Mouse (Mus musculus): ENCODE measurements around the gene Amdhd1.
A peak's percentile ranks its signal among the peaks of the same experiment; 100 is the strongest.

Amdhd1 gene

DNA sequence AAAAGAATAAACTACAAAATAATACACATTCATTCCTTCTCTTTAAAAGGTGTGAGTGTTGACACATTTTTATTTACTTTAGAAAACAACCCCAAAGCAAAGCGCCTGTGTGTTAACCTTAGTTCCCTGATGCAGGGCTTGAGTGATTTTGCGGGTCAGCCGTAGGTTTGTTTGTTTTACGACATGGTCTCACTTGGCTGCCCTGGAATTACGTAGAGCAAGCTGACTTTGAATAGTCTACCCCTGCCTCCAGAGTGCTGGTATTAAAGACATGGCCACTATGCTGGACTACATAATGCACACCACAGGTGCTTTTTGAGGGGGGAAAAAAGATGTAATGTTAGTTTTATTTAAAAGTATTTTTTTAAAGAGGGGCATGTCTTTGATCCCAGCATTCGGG lies 1.0 kb downstream of the Amdhd1 start:
- DNase-seq, result no peak

DNA sequence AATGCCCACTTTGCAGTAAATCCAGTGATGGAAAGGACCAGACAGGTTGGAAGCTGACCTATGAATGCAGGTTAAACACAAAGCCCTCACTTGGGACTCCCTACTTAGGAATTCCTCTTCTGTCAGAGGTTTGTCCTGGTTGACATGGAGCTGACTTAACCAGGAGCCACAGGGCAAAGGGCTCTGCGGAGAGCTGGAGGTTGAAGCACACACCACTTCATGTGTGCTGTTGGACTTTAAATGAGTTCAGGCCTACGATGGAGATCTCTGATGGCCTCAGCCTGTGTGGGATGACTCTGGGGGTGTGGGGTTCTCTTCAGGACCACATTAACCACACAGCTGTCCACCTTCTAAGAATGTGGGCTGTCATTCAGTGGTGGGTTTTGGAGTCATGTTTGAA lies 1.5 kb downstream of the Amdhd1 start:
- no peak for DNase-seq

DNA sequence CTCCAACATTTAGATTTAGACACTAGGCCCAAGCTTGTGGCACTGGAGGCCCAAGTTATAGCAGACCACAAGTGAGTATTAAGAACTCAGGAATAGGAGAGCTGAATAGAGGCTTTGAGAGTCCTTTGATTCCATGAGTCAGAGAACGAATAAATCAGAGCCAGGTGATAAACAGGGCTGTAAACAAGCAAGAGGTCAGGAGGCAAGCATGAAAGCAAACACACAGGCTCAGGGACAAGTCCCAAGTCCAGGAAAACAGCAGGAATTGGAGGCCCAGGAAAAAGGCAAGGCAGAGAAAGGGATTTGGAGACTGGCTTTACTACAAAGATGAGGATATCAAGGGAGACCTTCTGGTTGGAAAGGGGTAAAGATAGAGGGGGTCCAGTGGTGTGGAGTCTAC lies 14.5 kb downstream of the Amdhd1 start:
- no peak for DNase-seq

DNA sequence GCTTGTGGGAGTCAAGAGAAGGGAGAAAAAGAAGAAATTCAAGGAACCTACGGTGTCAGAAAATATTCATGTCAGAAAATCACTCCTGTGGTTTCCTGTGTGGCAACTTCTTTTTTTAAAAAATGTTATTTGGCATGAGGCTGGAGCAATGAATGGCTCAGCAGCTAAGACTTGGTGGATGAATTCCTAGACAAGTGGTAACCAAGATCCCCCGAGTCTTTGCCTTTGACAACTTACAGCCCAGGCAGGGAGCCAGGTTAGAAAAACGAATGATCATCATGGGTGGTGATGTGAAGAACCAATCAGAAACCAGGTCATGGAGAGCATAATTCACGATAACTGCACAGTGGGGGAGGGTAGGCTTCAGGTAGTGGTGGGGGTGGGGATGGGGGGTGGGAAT lies 18.8 kb downstream of the Amdhd1 start:
- no peak for DNase-seq

DNA sequence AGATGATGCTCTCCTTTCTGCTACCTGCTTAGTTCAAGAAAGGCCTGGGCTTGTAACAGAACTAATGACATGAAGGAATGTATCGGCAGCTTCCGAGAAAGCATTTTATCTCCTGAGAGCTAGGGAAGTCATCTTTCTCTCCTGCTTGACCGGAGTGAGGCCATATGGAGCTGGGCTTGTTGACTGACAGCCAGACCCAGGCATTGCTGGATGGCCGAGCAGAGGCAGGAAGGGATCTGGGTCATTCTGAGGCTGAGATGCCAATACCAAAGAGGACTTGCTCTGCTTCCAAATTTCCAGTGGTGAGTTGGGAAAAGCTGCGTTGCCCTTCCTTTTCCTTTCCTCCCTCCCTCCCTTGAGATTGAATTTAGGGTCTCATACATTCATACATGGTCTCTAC lies 20.1 kb downstream of the Amdhd1 start:
- no peak for DNase-seq

DNA sequence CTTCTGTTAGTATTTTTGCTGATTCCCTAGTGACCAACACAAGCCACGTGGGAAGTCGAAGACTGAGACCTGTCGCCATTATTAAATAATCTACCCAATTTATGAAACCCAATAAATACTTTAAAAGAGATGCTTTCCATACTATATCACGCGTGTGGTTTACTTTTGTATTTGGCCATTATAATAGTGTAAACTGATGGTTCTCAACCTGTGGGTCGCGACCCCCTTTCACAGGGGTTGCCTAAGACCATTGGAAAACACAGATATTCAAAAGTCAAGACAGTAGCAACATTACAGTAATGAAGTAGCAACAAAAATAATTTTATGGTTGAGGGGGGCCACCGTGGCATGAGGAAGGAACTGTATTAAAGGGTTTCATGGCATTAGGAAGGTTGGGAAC lies 20.7 kb downstream of the Amdhd1 start:
- DNase-seq, result no peak

DNA sequence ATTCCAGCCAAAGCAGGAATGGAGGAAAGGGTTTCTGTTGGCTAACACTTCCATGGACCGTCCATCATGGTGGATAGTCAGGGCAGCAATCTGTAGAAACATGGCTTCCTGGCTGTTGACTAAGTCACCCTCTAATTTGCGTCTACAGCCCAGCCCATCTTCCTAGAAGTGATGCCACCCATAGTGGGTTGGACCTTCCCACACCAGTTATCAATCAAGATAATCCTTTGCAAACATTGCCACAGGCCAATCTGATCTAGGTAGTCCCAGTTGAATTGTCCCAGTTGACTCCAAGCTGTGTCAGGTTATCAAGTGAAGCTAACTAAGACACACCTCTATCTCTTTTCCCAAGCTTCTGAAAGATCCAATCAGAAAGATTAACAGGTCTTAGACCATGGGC lies 21.2 kb downstream of the Amdhd1 start:
- no peak for DNase-seq

DNA sequence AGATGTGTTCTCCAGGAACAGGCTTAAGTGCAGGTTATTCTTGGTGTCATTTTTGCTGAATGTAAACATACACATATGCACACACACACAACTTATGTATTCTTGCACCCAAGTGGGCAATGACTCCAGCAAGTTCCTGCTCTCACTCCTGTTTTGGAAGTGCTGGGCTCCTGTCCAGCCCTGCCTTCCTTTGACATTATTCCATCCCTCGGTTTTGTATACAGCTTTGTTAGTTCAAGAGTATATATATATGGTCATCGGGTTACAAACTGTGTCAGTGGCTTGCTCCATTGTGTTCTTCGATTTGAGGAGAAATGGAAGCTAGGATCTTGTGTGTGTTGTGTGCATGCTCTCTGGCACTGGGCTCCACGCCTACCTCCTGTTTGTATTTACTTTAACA lies 21.6 kb downstream of the Amdhd1 start:
- no peak for DNase-seq

DNA sequence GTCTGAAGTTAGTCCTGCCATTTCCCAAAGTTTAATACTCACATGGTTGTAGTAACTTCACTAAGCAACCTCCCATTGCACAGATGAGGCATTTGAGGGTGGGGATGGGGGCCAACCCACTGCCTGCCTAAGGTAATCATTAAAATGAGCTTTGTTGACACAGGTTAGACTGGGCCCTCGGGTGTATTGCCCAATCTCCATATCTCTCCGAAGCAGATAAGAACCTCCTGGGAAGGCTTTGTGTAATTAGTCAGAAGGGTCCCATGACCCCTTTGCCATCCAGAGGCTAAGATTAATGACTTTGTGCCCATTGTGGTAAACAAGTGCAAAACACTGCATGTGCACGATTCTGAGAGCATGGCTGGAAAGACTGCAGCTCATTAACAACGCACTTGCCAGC lies 22.1 kb downstream of the Amdhd1 start:
- DNase-seq, result no peak

DNA sequence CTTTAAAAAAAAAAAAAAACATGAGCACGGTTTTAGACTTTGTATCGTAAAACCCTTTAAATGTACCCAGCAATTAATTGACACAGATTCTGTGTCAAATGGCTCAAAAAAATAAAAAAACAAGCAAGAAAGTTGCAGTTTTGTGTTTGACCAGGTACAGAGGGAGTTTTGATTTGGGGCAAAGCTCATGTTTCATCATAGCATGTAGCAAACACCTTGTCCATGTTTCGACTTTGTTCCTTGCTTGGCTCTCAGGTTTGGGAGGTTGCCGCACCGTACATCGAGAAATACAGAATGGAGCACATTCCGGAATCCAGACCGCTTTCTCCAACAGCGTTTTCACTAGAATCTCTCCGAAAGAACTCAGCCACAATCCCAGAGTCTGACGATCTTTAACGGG lies 23.9 kb downstream of the Amdhd1 start:
- DNase-seq, result no peak

DNA sequence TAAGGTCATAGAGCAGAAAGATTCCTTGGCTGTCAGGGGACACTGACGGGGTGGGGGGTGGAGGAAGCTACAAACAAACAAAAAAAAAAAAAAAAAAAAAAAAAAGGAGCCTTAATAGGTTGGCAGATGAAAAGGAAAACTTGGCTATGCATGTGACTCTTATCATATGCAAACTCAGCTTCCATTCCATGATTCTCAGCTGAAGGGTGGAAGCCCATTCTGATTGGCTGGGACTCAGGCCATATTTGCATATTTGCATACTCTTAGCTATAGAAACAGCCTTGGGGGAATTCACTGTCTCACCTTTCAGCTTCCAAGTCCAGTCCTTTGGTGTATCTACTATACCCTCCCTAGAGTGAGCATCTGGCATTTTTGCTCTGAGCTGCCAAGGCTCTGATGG lies 24.4 kb downstream of the Amdhd1 start:
- no peak for DNase-seq

DNA sequence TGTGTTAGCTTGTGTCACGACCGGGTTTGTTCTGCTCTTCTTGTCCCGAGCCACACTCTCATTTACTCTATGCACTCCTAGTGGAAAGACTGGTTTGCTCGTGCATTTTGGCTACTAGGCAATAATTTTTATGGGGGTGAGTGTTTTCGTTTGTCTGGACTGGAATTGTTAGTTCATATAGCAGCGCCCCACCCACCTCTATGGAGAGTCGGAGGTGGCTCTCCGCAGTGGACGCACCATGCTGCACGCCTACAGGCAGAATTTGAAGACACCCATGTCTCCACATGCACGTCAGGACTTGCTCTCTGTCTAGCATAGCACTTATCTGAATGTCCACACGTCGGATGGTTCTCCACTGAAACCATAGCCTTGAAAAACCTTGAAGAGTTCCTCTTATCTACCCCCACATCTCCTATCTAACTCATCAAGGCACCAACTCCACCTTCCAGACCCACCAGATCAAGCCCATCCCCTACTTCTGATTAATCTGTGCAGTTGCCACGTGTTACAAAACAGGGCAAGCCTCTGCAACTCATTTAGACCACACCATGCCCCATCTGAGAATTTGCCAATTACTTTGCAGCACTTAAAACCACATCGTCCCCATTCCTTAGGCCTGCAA lies 30.2 kb downstream of the Amdhd1 start:
- DNase-seq, result no peak

DNA sequence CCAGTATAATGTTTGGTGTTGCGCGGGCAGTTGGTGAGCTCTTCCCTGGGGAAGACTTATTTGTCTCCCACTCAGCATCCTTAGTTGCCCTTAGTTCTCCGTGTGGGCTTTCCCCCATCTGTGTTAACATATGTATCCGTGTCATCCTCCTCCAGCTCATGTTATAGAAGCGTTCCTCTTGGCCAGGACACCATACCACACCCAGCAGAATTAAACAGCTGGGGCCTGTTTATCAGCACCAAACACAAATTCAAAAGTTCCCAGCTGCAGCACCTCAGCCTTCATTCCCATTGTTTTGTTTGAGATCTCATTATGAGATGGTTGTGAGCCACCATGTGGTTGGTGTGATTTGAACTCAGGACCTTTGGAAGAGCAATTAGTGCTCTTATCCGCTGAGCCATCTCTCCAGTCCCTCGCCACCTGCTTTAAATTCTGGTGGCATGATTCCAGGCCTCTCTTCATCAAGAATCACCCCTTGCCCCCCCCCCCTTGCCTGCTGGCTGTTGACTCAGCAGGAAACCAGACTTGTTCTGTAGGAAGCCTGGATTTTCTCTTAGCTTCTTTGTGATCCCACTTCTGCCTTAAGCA lies 31.4 kb downstream of the Amdhd1 start:
- DNase-seq, result no peak

DNA sequence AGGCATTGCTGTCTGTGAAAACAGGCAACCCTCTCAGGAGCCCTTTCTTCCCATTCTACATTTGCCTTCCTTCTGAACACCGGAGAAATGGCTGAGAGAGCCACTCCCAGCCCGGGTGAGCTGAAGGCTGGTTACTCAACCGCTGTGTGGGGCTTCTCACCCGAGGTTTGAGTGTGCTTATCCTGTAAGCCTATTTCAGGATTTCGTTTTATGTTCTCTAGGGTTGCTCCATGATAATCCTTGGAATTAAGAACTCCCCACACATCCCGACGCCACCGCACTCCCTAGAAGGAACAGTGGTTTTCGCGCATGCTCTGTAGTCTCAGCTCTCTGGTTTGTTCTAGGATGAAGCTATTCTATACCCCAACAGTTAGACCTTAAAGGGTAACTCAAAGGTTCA lies 38.5 kb downstream of the Amdhd1 start:
- no peak for DNase-seq

DNA sequence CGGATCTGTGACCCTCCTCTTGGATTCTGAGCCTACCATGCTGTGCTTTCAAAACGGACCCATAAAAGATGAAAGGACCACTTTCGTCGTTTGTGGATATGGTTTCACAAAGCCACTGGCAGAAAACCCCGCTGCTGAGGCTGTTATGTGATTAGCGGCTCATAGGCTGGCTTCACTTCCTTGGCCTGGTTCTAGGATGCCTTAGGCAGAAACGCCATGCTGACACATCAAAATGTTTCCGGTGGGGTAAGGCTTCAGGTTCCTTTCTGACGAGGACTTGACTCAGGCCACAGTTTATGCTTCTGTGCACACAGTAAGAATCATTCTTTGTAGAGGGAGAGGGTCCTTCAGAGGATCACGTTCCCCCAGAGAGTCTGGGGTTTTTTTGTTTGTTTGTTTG lies 39.0 kb downstream of the Amdhd1 start:
- no peak for DNase-seq

DNA sequence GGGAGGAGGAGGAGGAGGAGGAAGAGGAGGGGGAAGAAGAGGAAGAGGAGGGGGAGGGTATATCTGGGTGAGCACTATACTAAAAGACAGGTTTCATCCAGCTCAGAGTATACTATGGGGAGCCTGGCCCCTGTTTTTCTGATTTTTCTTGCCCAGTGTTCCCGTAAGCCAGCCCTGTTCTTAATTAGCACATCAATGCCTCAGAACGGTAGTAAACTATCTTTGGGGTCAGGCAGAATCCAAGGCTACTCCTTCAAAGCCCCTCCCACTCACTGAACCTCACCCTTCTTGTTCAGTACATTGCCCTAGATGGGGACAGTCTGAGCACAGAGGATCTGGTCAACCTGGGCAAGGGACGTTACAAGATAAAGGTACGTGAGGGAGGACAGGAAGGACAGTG lies 49.4 kb downstream of the Amdhd1 start:
- DNase-seq, result no peak

DNA sequence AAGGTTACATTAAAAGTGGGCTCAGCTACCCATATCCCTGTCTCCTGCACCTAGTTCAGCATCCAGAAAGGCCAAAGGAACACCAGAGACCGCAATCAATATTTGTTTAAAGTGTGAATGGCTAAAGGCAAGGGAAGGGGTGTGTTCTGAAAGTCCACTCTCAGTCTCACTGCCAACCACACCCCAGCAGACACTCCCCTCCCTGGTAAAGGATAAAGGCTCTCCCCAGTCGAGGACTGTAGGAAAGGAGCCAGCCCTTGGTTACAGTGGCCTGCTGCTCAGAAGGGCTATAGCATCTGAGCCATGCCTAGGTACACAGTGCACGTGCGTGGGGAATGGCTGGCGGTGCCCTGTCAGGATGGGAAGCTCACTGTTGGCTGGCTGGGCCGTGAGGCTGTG lies 51.0 kb downstream of the Amdhd1 start:
- no peak for DNase-seq

DNA sequence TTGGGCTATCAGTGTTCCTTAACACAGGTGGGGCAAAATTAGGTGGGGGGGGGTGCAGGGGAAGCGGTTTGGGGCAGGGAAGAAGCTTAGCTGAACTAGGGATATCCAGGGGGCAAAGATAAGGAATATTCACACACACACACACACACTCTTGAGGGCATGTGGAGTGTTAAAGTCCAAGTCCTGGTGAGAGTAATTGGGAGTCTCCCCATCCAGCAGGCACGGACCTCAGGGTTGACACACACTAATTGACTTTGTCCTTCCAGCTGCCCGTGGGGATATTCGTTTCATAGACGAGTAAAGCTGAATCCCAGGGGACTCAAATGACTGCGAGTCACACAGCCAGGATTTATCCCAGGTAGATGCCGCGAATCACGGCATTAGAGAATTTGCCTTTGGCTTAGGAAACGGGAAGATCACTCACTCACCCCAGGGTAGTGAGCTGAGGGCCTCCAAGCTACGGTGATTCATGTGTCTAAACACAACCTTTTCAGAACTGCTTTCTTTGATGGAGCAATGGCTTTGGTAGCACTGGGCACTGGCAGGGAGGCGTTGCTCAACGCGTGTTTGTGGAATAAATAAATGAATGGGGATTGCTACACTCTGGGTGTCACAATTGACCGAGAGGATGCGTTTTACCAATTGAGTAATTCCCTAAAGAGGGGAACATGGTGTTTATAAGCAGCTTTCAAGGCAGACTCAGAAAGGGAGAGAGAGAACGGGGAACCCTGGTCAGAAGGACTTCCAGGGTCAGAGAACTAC lies 51.6 kb downstream of the Amdhd1 start, which contains the start of gene Hal:
Gene Hal (plus strand): TSS at position 703 of the 762 bp plus-strand sequence.
- DNase-seq, result no peak

DNA sequence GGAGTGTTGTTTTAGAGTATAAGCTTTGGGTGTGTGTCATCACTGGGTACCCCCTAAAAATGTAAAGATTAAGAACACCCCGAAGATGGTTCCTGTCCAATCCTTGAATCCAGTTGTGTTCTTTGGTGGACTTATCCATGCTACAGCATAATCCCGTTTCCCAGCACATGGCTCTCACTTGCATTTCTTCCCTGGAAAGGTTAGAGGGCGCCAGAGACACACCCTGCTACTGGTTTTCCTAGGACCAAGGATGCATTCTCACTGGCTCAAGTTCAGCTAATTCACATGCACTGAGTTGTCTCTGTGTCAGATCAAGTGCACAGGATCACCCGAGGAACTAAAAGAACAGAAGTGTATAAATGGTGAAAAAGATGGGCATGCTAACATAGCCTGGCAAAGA lies 53.2 kb downstream of the Amdhd1 start:
- no peak for DNase-seq

DNA sequence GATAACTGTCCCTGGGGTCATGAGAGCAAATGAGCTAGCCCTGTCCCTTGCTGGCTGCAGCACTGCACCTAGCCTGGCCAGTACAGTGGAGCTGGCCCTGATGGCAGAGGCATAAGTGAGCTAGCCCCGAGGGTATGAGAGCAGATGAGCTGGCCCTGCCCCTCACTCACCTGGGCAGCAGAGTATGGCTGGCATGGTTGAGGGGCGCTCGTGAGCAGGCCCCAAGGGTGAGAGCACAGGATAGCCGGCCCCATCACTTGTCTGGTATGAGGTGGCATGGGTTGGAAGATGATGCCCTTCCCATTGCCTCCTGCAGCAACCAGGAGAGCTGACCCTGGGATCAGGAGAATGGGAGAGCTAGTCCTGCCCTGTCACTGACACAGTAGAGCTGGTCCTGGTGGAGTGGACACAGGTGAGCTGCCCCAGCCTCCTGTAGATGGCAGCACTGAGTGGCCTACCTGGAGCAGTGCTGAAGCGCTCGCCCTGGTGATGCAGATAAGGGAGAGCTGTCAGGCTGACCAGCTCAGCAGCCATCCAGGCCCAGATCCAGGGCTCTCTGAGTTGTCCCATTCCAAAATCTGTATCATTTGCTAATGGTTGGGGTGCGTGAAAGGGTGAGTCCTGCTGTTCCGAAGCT lies 54.7 kb downstream of the Amdhd1 start:
- DNase-seq, result peak; percentile 79

DNA sequence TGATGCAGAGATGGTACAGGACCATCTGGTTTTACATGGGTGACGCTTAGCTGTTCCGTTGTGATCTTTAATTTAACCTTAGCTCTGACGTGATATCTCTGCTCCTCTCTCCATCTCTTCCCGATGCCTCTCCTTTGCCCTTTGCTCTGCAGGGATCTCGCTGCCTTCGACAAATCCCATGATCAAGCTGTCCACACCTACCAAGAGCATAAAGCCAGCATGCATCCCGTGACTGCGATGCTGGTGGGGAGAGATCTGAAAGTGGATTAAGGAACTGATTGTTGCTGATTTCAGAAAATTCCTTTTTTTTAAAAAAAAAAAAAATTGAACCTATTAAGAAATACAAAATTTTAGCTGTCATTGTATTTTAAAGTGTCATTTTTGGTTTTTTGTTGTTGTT lies 55.3 kb downstream of the Amdhd1 start:
- no peak for DNase-seq
